Mouse (Mus musculus) MEL (cell line): ENCODE results near the gene Pla2g6.

Source experiments
- BHLHE40 ChIP-seq: IDR thresholded peaks from 2 replicates; pipeline ENCODE4 v1.6.1; 2012; ENCODE audit warnings: low read depth, mild to moderate bottlenecking, inconsistent platforms, low read length, improper control_type of control experiment, borderline replicate concordance
- CHD1 ChIP-seq: IDR thresholded peaks from 2 replicates; pipeline ENCODE4 v1.6.1; 2012; ENCODE audit warnings: low read depth, mild to moderate bottlenecking, inconsistent platforms, low read length, improper control_type of control experiment
- CTCF ChIP-seq, 3 experiments: IDR thresholded peaks in 2 of 3; conservative IDR thresholded peaks in 1 of 3; 2 replicates each; pipeline ENCODE4 v1.5.1; 2011 to 2012; ENCODE audit warnings: low read length in 3 of 3, low read depth in 2 of 3, mild to moderate bottlenecking in 2 of 3, improper control_type of control experiment in 1 of 3, inconsistent platforms in 1 of 3, mixed read lengths in 1 of 3, moderate library complexity in 1 of 3; ENCODE audit not compliant: control insufficient read depth in 1 of 3, insufficient read depth in 1 of 3, poor library complexity in 1 of 3, severe bottlenecking in 1 of 3
- ELF1 ChIP-seq: IDR thresholded peaks from 2 replicates; pipeline ENCODE4 v1.6.1; 2014; ENCODE audit warnings: low read depth, mild to moderate bottlenecking, inconsistent platforms, low read length, improper control_type of control experiment, moderate library complexity
- EP300 ChIP-seq, 2 experiments: IDR thresholded peaks; 2 replicates each; pipeline ENCODE4 v1.6.1; 2011; ENCODE audit warnings: improper control_type of control experiment in 2 of 2, low read length in 2 of 2, low read depth in 1 of 2, mild to moderate bottlenecking in 1 of 2
- ETS1 ChIP-seq: IDR thresholded peaks from 2 replicates; pipeline ENCODE4 v1.6.1; 2012; ENCODE audit warnings: low read depth, mild to moderate bottlenecking, inconsistent platforms, low read length, improper control_type of control experiment, moderate library complexity
- GATA1 ChIP-seq: IDR thresholded peaks from 2 replicates; pipeline ENCODE4 v1.6.1; 2011; ENCODE audit warnings: low read depth, low read length, improper control_type of control experiment
- MAZ ChIP-seq: IDR thresholded peaks from 2 replicates; pipeline ENCODE4 v1.6.1; 2012; ENCODE audit warnings: low read depth, mild to moderate bottlenecking, inconsistent platforms, low read length, improper control_type of control experiment
- MEF2A ChIP-seq: IDR thresholded peaks from 2 replicates; pipeline ENCODE4 v1.6.1; 2014; ENCODE audit warnings: low read depth, mild to moderate bottlenecking, inconsistent platforms, low read length, improper control_type of control experiment; ENCODE audit not compliant: poor library complexity, insufficient replicate concordance, severe bottlenecking; ENCODE audit errors: extremely low read depth
- MYC ChIP-seq: IDR thresholded peaks from 2 replicates; pipeline ENCODE4 v1.6.1; 2011; ENCODE audit warnings: low read depth, mild to moderate bottlenecking, low read length, improper control_type of control experiment, moderate library complexity
- POLR2A ChIP-seq, 2 experiments: IDR thresholded peaks; 2 replicates each; pipeline ENCODE4 v1.6.1; 2011 to 2012; ENCODE audit warnings: low read length in 2 of 2, mild to moderate bottlenecking in 2 of 2, control low read depth in 1 of 2, improper control_type of control experiment in 1 of 2, low read depth in 1 of 2, moderate library complexity in 1 of 2; ENCODE audit not compliant: control insufficient read depth in 1 of 2, insufficient read depth in 1 of 2, poor library complexity in 1 of 2

GRCm38 (mm10) chr15:79359954-79360353, 31.8 kb upstream of the Pla2g6 start:
- no peak for TF ChIP-seq CTCF (IDR thresholded peaks at IDR 0.05 in 2 of 3, conservative IDR thresholded peaks at IDR 0.05 in 1 of 3; ENCODE audit: control insufficient read depth in 1 of 3, insufficient read depth in 1 of 3, low read depth in 2 of 3, low read length in 3 of 3, poor library complexity in 1 of 3, severe bottlenecking in 1 of 3)
- TF ChIP-seq EP300 (IDR thresholded peaks at IDR 0.05; ENCODE audit: low read depth in 1 of 2, low read length in 2 of 2) = no peak
- no peak for TF ChIP-seq BHLHE40
- no peak for TF ChIP-seq POLR2A (IDR thresholded peaks at IDR 0.05; ENCODE audit: control insufficient read depth in 1 of 2, insufficient read depth in 1 of 2, low read depth in 1 of 2, low read length in 2 of 2, poor library complexity in 1 of 2)
- TF ChIP-seq MYC = no peak
- no peak for TF ChIP-seq ELF1
- no peak for TF ChIP-seq CHD1
- TF ChIP-seq MAZ = no peak
- no peak for TF ChIP-seq MEF2A
- no peak for TF ChIP-seq ETS1
- no peak for TF ChIP-seq GATA1
